Mouse (Mus musculus) heart, adult 8-10 months (tissue): ENCODE data around the gene Tubgcp3. TPM values are rescaled to one million over a fixed set of nuclear protein-coding genes. Genes with fewer than 3 reads are reported as not detected.
"Not testable (repeated sequence)": the region's sequence is repeated elsewhere in the genome, so short reads cannot be mapped to it uniquely, and the experiment has no call there.

Experiments used
- DNase-seq: peaks from one replicate; pipeline ENCODE4 v3.0.0; 2022; ENCODE audit warnings: low spot score
- total RNA-seq, 4 experiments: library from RNA; stranded (reverse); gene quantifications; 2 replicates each; pipeline ENCODE4 v1.2.4; 2022

The Tubgcp3 gene
- total RNA-seq, 4 experiments from 2014 or later: 11.0 to 13.7 (median 12.6) TPM

DNA sequence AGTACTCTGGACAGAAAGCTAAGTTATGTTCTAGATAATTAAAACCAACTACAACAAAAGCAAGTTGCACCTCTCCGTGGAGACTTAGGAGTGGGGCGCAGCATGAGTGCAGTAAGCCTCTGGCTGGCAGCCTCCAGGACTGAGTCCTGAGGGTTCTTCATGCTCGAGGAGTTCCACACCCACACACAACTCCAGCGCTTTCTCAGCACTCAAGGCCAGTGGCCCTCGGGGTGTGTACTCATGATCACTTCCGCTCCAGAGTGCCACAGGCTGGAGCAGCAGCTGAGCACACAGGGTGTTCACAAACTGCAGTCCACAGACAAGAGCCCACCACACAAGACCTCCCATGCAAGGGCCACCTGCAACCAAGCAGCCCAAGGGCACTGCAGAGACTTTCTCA lies 30.5 kb downstream of the Tubgcp3 start:
- no peak for DNase-seq

DNA sequence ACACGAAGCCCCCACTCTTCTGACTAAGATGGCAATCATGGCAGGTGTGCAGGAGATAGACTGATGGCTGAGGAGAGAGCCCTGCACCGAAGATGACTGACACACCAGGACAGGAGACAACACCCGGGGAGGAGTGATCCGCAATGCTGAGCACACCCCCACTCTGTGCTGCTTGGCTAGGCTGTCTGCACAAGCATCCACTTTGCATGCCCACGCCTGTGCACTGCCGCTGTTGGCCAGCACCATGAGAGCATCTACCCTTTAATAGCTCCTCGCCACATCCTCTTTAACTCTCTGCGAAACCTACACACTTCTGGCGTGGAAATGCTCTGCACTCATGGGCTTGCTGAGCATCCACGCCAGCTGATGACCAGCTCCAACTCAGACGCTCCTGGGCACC lies 33.6 kb downstream of the Tubgcp3 start:
- no peak for DNase-seq

DNA sequence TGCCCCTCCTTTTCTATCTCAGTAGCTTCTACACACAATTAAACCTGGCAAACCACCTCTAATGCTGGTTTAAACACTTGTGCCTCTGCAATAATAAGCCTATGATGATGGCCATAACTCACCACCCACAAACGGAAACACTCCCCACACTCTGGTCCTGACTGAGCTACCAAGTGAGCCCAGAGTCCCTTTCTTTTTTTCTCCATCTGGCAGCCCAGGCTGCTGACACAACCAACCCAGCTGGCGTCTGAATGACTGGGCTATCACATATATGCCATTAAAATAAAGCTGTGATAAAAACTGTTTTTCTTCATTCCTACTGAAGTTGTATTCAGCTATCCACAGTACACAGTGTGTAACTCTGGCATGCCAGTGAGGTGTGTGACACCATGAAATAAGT lies 36.7 kb downstream of the Tubgcp3 start:
- DNase-seq: no peak

DNA sequence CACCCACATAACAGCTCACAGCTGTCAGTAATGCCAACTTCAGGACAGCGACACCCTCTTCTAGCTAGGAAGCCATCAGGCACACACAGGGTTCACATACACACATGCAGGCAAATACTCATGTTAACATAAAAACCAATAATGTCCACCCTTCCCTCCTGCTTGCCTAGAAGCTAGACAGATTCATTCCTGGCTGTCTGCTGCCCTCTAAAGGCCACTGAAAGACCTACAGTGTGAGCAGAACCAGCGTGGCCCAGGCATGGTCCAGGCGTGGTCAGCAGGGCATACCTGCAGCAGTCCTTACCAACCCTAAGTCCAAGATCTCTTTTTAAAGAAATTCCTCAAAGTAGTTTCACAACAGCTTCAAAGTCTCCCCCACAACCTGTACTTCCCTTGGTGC lies 43.0 kb downstream of the Tubgcp3 start:
- peak; percentile 24 for DNase-seq

DNA sequence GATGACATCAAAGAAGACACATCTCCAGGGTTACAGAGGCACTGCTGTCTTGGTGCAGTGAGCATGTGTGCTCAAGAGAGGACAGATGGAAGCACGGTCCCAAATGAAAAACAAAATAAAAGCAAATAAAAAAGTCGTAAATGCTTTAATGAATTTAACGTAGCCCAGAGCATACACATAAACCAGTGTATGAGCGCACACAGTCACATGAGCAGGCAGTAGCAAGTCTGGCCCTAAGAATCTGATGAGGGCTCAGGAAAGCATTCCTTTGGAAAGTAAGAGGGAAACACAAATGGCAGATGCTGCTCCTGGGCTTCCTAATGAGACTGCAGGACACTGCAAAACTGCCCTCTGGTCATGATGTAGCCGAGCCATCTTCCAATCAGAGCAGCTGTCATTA lies 46.2 kb downstream of the Tubgcp3 start:
- no peak for DNase-seq

DNA sequence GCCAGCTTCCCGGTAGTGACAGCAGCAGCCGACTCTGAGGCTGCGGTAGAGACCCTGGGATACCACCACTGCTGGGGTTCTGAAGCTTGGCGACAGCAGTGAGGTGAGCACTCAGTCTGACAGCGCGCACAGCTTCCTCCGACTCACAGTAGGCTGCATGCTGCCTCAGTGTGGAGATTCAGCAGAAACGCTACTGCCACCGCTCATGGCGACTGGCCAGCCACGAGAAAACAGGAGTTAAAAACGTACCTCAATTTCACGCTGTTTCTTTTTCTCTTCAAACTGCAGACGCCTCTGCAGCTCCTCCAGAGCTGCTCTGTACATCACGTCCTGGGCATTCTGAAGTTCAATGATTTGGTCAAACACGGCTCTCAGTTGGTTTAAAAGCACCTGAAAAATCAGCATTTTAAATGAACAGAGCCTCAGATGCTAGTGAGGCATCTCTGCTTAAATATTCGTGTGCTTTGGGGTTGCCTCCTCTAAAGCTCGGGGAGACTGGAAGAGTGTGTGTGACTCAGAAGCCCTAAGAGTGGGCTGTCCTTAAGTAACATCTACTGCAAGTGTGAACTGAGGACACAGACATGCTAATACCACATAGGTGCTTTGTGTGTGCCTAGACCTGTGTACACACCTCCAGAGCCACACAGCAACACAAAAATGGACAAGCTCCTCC lies 50.4 kb downstream of the Tubgcp3 start:
- no peak for DNase-seq

DNA sequence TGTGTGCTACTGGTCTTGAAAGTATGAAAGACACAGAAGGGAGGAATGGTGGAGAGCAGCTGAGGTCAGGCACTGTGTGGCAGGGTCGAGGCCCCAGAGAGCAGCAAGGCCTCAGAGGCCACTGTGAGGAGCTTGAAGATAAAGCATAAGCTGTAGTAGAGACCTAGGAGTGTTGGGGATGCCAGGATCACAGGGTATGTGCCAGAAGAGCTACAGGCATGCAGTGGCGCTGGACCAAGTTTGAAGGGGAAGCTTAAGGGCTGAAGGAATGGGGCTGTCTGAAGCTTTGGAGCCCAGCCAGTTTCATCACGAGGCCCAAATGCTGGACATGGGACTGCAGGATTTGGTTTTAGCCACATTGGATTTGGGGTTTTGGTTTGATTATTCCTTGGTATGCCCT lies 54.7 kb downstream of the Tubgcp3 start:
- DNase-seq: not testable (repeated sequence)

DNA sequence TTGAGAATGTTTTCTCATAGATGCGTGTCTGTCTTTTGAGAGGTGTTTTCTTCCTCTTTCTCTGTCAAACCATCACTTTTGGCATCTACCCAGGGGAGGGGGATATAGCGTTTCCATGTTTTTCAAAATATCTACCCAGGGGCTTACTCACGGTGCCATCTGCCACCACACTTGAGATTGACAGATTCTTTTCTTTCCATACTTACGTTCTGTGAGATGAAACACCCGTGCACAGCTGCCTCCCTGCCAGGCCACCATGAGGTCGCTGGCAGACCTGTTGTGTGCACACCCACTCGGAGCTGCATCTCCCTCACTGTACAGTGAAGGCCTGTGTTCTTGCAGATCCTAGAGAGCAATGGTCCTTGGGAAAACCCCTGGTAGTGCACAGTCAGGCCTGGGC lies 58.8 kb downstream of the Tubgcp3 start:
- no peak for DNase-seq

DNA sequence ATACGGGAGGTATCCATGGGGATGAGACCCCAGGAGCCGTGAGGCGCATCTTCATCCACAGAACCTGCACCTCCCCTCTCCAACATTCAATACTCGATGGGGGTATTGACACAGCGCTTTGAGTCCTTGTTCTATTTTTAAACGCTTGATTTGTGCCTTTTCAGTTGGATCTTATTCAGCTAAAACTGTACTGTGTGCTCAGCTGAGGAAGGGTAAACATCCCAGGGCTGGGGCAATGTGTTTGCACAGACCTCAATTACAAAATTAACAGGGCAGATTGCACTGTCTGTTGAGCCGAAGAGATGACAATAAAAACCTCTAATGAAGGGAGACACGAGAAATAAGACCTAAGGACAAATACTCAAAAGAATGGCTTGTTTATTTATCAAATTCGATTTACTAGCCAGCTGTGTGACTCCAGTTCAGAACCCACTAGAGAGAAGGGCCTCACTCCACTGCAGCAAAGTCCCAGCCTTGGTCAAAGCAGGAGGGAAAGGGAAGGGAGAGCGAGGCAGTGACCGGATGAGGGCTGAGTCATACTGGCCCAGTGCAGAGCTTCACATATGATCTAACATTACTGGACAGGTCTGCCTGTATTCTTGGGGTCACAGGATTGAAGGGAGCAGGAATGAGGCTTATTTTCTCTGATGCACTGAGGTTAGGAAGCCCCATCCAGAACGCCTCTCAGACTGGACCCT lies 62.1 kb downstream of the Tubgcp3 start:
- DNase-seq: no peak

DNA sequence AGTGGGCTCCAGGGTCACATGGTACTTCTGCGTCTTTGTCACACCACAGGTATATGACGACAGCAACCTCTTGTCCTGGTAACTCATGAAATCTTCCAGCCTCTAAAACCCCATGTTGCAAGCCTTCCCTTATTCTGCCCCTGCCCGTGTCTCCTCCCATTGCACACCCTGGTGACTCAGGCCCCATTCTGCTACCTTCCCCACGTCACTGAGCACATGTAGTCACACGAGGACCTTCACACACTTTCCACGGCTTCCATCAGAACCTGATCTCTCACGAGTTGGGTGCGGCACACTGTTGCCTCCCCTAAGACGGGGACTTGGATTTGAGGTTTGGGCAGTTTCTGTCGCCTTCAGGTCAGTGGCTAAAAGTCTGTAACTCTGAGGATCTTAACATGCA lies 63.2 kb downstream of the Tubgcp3 start:
- no peak for DNase-seq

DNA sequence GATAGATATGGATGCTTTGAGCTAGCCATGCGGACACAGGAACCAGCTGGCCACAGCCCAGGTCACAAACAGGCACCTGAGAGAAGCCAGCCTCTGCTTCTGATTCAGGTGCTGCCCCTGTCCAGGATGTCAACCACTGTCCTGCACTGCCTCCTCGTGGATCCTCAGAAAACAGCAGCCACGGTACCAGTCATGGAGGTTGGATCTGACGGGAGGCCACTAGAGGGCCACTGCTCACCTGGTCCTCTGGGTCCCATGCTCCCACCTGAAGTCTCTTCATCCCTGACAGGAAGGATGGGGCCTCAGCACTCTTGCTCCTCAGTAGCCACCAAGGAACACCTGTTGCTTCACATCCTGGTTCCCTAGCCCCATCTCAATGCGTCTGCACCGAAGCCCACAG lies 64.8 kb downstream of the Tubgcp3 start:
- DNase-seq: peak; percentile 52

DNA sequence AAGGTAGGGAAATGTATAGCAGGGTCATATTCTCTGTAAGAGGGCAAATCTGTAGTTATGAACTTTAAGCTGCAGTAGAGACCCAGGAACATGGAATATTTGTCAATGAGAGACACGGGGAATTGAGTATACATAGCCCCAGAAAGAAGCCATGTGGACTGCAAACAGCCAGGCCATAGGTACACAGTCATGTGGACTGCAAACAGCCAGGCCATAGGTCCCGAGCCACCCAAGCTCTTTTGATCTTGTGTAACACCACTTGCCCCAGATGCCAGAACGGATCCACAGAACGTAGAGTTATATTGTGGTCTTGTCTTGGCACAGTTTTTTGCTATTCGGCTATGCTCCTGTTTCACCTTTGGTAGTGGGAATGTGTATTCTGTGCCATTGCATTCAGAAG lies 88.3 kb downstream of the Tubgcp3 start:
- no peak for DNase-seq

DNA sequence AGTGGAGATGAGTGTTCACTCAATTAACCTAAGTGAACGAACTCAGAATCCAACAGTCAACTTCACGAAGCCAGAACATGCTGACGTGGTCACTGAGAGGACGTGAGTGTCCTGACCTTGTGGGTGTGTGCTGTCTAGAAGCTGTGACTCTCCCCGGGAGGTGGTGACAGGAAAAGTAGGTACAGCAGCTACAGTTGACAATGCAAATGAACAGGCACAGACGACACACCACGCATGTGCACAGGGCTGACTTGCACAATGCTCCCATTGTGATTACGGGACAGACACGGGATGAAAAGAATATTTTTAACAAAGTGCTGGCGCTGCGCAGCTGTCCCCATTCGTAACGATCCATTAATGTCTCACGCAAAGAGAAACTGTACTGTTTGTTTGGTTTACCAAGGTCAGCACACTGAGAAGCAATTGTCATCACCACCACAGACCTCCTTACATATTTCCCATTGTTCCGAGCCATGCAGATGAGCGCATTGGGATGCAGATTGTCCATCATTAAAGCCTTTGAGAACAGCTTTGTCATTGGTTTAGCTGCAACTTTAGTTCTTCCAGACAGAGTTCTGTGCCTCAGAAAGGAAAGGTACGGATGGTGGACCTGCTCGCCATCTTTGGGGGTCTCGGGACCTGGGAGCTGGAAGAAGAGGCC lies 92.6 kb downstream of the Tubgcp3 start:
- DNase-seq: not testable (repeated sequence)

DNA sequence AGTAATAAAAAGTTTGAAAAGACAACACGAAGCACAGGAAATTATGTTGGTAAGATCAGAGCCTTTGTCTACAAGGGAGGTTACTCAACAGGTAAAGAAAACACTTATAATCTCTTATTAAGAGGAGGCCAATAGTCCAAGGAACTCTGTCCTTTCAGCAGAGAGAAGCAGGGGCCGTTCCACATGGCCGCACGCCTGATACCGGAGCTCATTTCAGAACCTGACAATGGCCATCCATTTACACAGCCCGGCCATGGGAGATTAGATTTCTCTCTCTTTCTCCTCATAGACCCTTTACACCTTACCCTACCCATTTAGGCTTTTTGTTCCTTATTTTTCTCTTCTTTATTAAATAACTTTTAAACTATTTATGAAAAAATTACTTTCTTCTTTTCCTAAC lies 95.3 kb downstream of the Tubgcp3 start:
- DNase-seq: no peak

DNA sequence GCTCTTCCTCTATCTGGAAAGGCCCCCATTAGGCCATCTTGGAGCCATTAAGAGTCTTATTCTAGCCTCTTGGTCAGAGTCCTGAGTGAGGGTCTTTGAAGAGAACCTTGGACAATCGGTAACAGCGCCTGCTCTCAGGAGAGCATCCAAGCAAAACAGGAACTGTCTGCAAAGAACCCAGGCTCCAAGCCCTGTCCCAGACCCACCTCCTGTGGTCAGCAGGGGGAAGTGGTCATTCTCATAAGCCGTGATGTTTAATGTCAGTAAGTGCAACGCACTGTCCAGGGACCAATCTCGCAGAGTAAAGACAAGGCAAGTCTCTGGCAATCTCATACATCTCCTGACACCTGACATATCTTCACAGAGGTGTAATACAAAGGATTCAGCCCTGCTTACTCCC lies 96.0 kb downstream of the Tubgcp3 start:
- no peak for DNase-seq

DNA sequence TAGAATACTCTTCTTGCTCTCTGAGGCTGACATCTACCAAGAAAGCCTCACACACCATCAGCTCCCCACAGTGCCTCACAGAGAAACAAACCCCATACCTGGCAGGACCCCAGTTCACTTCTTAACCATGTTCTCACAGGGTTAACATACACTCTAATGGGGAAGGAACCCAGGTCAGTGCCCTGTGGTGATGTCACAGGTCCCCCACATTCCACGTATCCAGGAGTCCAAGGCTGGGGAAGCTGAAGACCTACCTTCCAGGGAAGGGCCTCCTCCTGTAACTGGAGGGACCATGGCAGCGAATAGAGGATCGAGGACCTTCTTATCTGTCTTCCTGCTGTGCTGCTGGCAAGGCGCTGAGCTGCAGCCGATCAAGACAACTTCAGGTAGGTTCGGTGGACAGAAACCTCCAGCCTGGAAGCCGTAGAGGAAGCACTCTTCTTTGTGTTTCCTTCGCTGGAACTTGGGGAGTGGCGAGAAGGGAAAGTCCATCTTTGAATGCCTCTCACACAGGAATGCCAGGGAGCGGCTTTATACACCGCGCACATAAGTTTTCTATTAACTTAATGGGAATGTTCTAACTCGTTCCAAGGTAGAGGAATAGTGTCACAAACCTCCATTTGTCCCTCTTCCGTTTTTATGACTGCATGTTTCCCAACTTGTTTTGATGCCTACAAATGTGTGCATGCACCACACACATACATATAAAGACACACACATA lies 99.1 kb downstream of the Tubgcp3 start, which contains the start of gene Spaca7:
TSS of gene Spaca7 (plus strand) at position 216 of the 721 bp plus-strand sequence.
- DNase-seq: no peak

DNA sequence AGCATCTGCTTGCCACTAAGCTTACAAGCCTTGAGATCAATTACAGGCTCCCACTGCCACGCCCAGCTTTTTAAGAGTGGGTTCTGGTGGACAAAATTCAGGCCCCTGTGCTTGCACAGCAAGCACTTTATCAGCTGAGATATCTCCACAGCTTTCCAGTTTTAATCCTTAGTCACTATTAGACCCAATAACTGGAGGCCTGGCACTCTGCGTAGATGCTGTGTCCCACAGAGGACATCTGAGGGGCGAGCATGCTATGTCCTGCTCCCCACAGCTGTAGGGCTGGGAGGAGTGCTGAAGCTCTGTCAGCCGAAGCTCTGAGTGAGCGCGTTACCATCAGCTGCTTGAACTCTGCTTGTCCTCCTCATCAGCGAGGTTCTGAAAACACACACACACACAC lies 105.5 kb downstream of the Tubgcp3 start:
- DNase-seq: no peak

DNA sequence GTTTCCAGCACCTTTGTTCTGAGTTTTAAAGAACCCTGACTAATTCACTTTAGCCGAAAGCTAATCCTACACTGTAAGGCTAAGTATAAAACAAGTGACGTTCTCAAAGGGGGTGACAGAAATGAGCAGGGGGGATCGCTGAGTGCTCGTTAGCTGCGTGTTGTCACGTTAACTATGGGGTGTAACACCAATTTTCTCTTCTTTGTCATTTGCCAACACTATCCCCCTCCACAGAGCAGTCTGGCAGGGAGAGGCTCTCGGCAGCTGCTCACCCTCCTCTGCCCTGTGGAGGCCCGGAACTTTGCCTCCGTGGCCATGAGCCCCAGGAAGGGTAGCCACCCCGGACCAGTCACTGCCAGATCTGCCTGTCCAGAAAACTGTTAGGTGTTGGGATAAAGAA lies 106.6 kb downstream of the Tubgcp3 start:
- DNase-seq: no peak

DNA sequence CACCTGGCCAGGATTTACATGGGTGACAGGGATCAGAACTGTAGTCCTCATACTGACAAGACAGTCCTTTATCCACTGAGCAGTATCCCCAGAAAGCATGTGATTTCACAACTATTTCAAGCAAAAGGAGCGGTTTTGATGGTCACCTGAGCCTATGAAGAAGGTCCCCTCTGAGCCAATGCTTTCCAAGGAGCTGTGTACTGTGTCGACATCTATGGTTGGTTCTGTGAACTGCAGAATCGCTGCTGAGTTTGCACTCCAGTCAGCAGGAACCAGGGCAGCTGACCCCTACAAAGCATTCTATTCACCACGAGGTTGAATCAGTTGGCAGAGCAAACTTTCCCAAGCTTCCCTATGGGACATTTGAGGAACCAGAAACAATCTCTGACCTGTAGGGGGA lies 107.7 kb downstream of the Tubgcp3 start:
- no peak for DNase-seq
